Mouse (Mus musculus) heart, embryonic 14.5 days (tissue): ENCODE results near the gene Tmem9b. TPM values are rescaled to one million over a fixed set of nuclear protein-coding genes. Genes with fewer than 3 reads are reported as not detected.

Experiments used
- ATAC-seq: fragments of 200-750 bp; cut with Nextera tagmentation; 2 replicates; pipeline ENCODE4 v1.8.0; 2017; ENCODE audit warnings: low read depth, moderate TSS enrichment; ENCODE audit not compliant: insufficient number of reproducible peaks, insufficient read depth, low FRiP score
- H3K27ac ChIP-seq, 2 experiments: fragments of 200-500 bp in 1 of 2; fragments of 300-500 bp in 1 of 2; sonication (generic) in 1 of 2; replicated peaks in 1 of 2; 2 replicates each; pipeline ENCODE4 v1.5.1; 2012 to 2014; ENCODE audit warnings: low read depth in 2 of 2, low read length in 2 of 2, control low read depth in 1 of 2, mild to moderate bottlenecking in 1 of 2, mixed read lengths in 1 of 2; ENCODE audit not compliant: control insufficient read depth in 1 of 2, insufficient read depth in 1 of 2
- H3K27me3 ChIP-seq: fragments of 300-500 bp; sonication (generic); 2 replicates; pipeline ENCODE4 v1.6.1; 2014; ENCODE audit warnings: mild to moderate bottlenecking, low read length, control low read depth; ENCODE audit not compliant: control insufficient read depth, insufficient read depth
- H3K36me3 ChIP-seq: fragments of 300-500 bp; sonication (generic); 2 replicates; pipeline ENCODE4 v1.6.1; 2014; ENCODE audit warnings: mild to moderate bottlenecking, control low read depth, low read length, mixed read lengths; ENCODE audit not compliant: control insufficient read depth, insufficient read depth
- H3K4me1 ChIP-seq, 2 experiments: fragments of 200-500 bp in 1 of 2; fragments of 300-500 bp in 1 of 2; sonication (generic) in 1 of 2; 2 replicates each; pipeline ENCODE4 v1.6.1; 2012 to 2014; ENCODE audit warnings: low read length in 2 of 2, control low read depth in 1 of 2, mixed read lengths in 1 of 2; ENCODE audit not compliant: control insufficient read depth in 2 of 2, insufficient read depth in 2 of 2
- H3K4me2 ChIP-seq: fragments of 300-500 bp; sonication (generic); 2 replicates; pipeline ENCODE4 v1.6.1; 2014; ENCODE audit warnings: mild to moderate bottlenecking, low read length
- H3K4me3 ChIP-seq, 2 experiments: fragments of 200-500 bp in 1 of 2; fragments of 300-500 bp in 1 of 2; sonication (generic) in 1 of 2; 2 replicates each; pipeline ENCODE4 v1.5.1; 2012 to 2014; ENCODE audit warnings: low read length in 2 of 2, mild to moderate bottlenecking in 2 of 2, control low read depth in 1 of 2, low read depth in 1 of 2, moderate library complexity in 1 of 2; ENCODE audit not compliant: control insufficient read depth in 1 of 2, insufficient read depth in 1 of 2
- H3K9ac ChIP-seq: fragments of 300-500 bp; sonication (generic); 2 replicates; pipeline ENCODE4 v1.6.1; 2014; ENCODE audit warnings: mild to moderate bottlenecking, low read length
- H3K9me3 ChIP-seq: fragments of 300-500 bp; sonication (generic); 2 replicates; pipeline ENCODE4 v1.6.1; 2016; ENCODE audit warnings: low read length, control low read depth; ENCODE audit not compliant: control insufficient read depth
- WGBS: fragments of 180-500 bp; shearing (Covaris S2); extraction: QIAGEN DNeasy Blood & Tissue Kit; methylation state at CpG from one replicate; pipeline ENCODE4 v1.1.7; 2014; 5-methylcytosine and 5-hydroxymethylcytosine counted together
- polyA plus RNA-seq: library from polyadenylated mRNA; unstranded; fragments of >200 nt; fragmentation: Nextera tagmentation; extraction: Ambion mirVana; gene quantifications from 2 replicates; pipeline ENCODE4 v1.2.1, GENCODE M21; 2014

The Tmem9b gene
- polyA plus RNA-seq, 1 experiment from 2014 or later: 66.1 TPM

DNA sequence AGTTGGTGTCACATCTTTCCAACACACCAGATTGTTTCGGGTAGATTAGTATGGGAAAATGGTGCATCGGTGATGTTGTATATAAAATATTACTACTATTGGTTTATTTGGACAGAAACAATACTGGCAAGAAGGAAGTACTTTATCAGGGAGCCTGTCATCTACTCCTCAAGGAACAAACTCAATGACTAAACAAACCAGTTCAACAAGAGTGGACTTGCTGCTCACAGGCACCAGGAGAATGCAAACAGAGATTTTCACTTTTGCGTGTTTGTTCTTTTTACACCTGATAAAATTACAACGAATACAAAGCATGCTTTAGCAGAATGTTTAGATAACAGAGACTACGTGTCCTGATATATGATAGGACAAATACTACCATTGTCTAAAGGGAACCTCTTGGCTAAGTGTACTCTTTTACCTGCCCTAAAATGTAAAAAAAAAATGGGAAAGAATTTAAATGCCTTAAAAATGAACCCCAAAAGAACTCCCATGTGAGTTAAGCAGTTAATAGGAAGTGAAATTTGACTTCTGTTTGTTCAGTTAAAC lies 12.8 kb downstream of the Tmem9b start:
- no peak overlapping the region for H3K27ac ChIP-seq
- no peak for ATAC-seq
- no peaks in the 10 kb centered on the region for H3K27me3 ChIP-seq
- H3K4me1 ChIP-seq: no peaks in the 10 kb centered on the region
- H3K4me3 ChIP-seq: no peak overlapping the region
- no peaks in the 10 kb centered on the region for H3K9me3 ChIP-seq
- H3K9ac ChIP-seq: no peak overlapping the region
- WGBS: 71% methylated on average over 5 of the region's 5 CpGs
- no peak overlapping the region for H3K4me2 ChIP-seq
- peaks cover 83% of the 10 kb centered on the region for H3K36me3 ChIP-seq

GRCm38 (mm10) chr7:109734806-109735205 lies 17.9 kb downstream of the Tmem9b start:
- Histone ChIP-seq H3K4me2 (no peak overlapping the region), H3K27ac (no peak overlapping the region), H3K4me3 (no peak overlapping the region), H3K36me3 (peaks cover 36% of the 10 kb centered on the region), H3K9me3 (no peaks in the 10 kb centered on the region), H3K4me1 (peaks cover 3 to 4% of the 10 kb centered on the region in 2 experiments; a peak in 2 of 4 replicates), H3K9ac (no peak overlapping the region), H3K27me3 (no peaks in the 10 kb centered on the region)
- 79% methylated on average over 4 of the region's 4 CpGs for WGBS
- ATAC-seq: no peak

DNA sequence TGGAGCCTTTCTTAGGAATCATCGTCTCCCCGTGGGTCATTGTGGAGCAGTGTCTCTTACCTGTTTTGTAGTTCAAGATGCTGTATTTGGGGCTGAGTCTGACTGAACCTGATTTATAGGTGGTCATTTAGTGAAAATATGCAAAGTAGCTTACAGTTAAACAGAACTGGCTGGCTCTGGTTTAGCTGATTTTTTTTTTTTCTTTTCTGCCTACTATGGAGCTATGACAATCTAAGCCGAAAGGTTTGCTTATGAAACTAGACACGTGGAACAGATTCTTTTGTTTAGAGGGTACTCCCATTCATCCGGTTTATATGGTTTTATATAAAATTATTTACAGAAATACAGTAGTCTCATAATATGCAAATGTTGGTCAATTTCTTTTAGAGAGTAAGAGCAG lies 21.0 kb downstream of the Tmem9b start, which contains the start of gene Ascl3:
Ascl3 (minus strand) TSS at position 101 of the 400 bp plus-strand sequence.
- 85% methylated on average over 5 of the region's 5 CpGs for WGBS
- Histone ChIP-seq H3K36me3 (peaks cover 13% of the 10 kb centered on the region), H3K4me3 (no peak within 1 kb of the TSS), H3K9ac (no peak within 1 kb of the TSS), H3K4me1 (peaks cover 3 to 4% of the 10 kb centered on the region in 2 experiments; a peak in 2 of 4 replicates), H3K27me3 (no peaks in the 10 kb centered on the region), H3K4me2 (no peak within 1 kb of the TSS), H3K27ac (no peak within 1 kb of the TSS), H3K9me3 (no peaks in the 10 kb centered on the region)
- ATAC-seq: no peak

- Histone ChIP-seq H3K4me1 (no peaks in the 10 kb centered on the region), H3K36me3 (no peaks in the 10 kb centered on the region), H3K27ac (no peak within 1 kb of the TSS), H3K4me2 (no peak within 1 kb of the TSS), H3K27me3 (no peaks in the 10 kb centered on the region), H3K9ac (no peak within 1 kb of the TSS), H3K4me3 (no peak within 1 kb of the TSS), H3K9me3 (peaks cover 4% of the 10 kb centered on the region; the same call in 1 of the 2 replicates)
- no peak for ATAC-seq
- WGBS: 89% methylated on average over 5 of the region's 5 CpGs
Observed at GRCm38 (mm10) chr7:109723697-109724096, 29.0 kb downstream of the Tmem9b start, which contains the start of gene BC051019. Gene BC051019, minus strand, starts transcription at chr7:109723850.

DNA sequence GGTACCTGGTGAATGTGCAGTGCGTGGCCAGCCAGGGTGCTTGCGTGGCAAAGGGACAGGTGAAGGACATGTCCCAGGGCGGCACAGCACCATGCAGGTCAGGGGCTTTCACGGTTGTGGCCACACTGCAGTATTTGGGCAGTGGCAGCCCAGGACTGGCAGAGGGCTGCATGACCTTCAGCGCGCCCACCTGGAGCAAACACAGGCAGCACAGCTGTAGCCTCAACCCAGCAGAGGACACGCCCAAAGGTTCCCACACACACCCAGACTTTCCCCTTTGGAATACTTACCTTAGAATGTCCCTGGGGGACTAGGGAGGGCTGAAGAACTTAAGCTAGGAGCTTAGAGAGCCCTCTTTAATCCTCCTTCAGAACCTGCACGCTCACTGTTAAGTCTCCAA lies 29.6 kb downstream of the Tmem9b start:
- no peak for ATAC-seq

GRCm38 (mm10) chr7:109722618-109723017 lies 30.1 kb downstream of the Tmem9b start:
- no peak overlapping the region for H3K4me3 ChIP-seq
- no peak for ATAC-seq
- no peaks in the 10 kb centered on the region for H3K36me3 ChIP-seq
- no peak overlapping the region for H3K27ac ChIP-seq
- WGBS: 98% methylated on average over 2 of the region's 2 CpGs
- H3K4me1 ChIP-seq: no peaks in the 10 kb centered on the region
- H3K9me3 ChIP-seq: peaks cover 4% of the 10 kb centered on the region; the same call in 1 of the 2 replicates
- H3K9ac ChIP-seq: no peak overlapping the region
- H3K4me2 ChIP-seq: no peak overlapping the region
- H3K27me3 ChIP-seq: no peaks in the 10 kb centered on the region

More for the DNA sequence above, 29.6 kb downstream of the Tmem9b start:
- 91% methylated on average over 8 of the region's 8 CpGs for WGBS
- H3K9ac ChIP-seq: no peak overlapping the region
- H3K4me2 ChIP-seq: no peak overlapping the region
- peaks cover 4% of the 10 kb centered on the region; the same call in 1 of the 2 replicates for H3K9me3 ChIP-seq
- no peaks in the 10 kb centered on the region for H3K36me3 ChIP-seq
- no peak overlapping the region for H3K27ac ChIP-seq
- H3K4me3 ChIP-seq: no peak overlapping the region
- no peaks in the 10 kb centered on the region for H3K27me3 ChIP-seq
- no peaks in the 10 kb centered on the region for H3K4me1 ChIP-seq

DNA sequence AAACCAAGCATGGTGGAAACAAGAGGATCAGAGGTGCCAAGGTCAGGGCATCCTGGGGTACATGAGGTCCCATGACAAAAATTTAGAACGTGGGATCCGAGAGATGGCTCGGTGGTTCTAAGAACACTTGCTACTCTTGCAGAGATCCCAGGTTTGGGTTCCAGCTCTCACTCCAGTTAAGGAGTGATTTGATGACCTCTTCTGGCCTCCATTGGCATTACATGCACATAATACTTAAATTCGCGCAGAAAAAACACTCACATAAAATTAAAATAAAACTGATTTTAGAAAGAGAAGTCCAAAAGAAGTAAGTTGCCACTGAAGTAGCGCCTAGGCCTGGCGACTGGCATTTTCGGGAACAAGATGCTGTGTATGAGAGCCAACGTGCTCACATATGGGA lies 33.4 kb downstream of the Tmem9b start:
- no peak overlapping the region for H3K9ac ChIP-seq
- WGBS: 53% methylated on average over 9 of the region's 9 CpGs
- ATAC-seq: no peak

More for the DNA sequence above, 33.4 kb downstream of the Tmem9b start:
- H3K9me3 ChIP-seq: peaks cover 4% of the 10 kb centered on the region; the same call in 1 of the 2 replicates
- H3K27me3 ChIP-seq: no peaks in the 10 kb centered on the region
- H3K4me2 ChIP-seq: no peak overlapping the region
- no peaks in the 10 kb centered on the region for H3K4me1 ChIP-seq
- H3K36me3 ChIP-seq: no peaks in the 10 kb centered on the region
- H3K4me3 ChIP-seq: no peak overlapping the region
- H3K27ac ChIP-seq: no peak overlapping the region
